Comparison of ENCODE assay signal across 10 mouse cellular contexts in the genomic region with DNA sequence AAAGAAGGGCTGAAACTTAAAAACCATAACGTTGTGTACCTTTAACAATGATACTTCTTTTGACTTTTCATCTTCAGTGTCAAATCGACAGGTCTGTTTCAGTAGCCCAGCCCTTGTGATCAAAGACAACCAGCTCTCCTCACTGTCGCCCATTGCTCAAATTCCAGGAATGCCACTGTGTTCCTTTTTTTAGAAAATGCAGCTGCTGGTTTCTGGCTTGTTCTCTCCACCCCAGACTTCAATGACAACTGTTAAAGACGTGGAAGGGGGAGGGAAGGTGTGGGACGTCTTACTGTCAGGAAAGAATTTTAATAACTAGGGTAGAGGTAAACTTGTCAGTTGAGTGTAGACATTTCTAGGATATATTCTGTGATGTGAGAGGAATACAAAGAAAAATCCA. TPM values are rescaled to one million over a fixed set of nuclear protein-coding genes. Genes with fewer than 3 reads are reported as not detected.
A peak's percentile ranks its signal among the peaks of the same experiment; 100 is the strongest.
DNase-seq lines count a peak whose midpoint lies in the region.
"Had no signal": no experiment of that assay in that cellular context is flagged by ENCODE, and none has a peak within 500 bp of the region (broad histone marks: within the 10 kb centered on the region; RNA-seq: fewer than 3 reads in every experiment).

No protein-coding gene starts in this region.

- intact Hi-C loops in heart, postnatal 36 days (cut with DNase I) = no loop called here
- intact Hi-C loops in heart, postnatal 10 days (cut with DNase I) = loop anchor here (5.0 kb wide), 1 partner anchor 109 kb away; the partner anchor contains the start of gene Gk

- peak; percentile 92 for DNase-seq in heart, adult 11 months
- no peak for DNase-seq in heart, postnatal 36 days
- DNase-seq in ZHBTc4 (ENCODE audit: low read depth, low spot score) = peak; percentile 26
- peak; percentile 18 for DNase-seq in heart, adult 8-10 months (ENCODE audit: low spot score)
- DNase-seq in heart, postnatal 10 days = peak; percentile 31 to 45
- no peak for DNase-seq in right cerebral cortex, adult 18-20 months
- no peak for DNase-seq in cerebellum, postnatal 25 days
- no peak for DNase-seq in testis, postnatal 14 days (ENCODE audit: low spot score)
- DNase-seq: cerebellum, postnatal 10 days; retina, postnatal 1 day had no signal

RNA-seq across cellular contexts. Expression of gene 5430427O19Rik, which starts 16.5 kb away (rescaled TPM):
- total RNA-seq in heart, postnatal 36 days (2021) = under 1 TPM; 0.22 TPM
- under 1 TPM; 0.12 to 0.26 (median 0.19) TPM for total RNA-seq in heart, adult 8-10 months (2022)
- total RNA-seq in heart, postnatal 10 days (2021) = under 1 TPM in 1 of 2 experiments, not detected in 1; 0.17 TPM

Comparison
In these comparisons a context has a peak if more than half of its experiments do, and no peak if none do; other contexts are left out.
1. DNase-seq: peak in heart, adult 11 months (single experiment), ZHBTc4 (single experiment), heart, adult 8-10 months (single experiment) and heart, postnatal 10 days (2 of 2); none in heart, postnatal 36 days (0 of 2), right cerebral cortex, adult 18-20 months (single experiment), cerebellum, postnatal 25 days (0 of 2) and testis, postnatal 14 days (single experiment).